Comparison of ENCODE assay signal across 8 mouse cellular contexts in the genomic region with DNA sequence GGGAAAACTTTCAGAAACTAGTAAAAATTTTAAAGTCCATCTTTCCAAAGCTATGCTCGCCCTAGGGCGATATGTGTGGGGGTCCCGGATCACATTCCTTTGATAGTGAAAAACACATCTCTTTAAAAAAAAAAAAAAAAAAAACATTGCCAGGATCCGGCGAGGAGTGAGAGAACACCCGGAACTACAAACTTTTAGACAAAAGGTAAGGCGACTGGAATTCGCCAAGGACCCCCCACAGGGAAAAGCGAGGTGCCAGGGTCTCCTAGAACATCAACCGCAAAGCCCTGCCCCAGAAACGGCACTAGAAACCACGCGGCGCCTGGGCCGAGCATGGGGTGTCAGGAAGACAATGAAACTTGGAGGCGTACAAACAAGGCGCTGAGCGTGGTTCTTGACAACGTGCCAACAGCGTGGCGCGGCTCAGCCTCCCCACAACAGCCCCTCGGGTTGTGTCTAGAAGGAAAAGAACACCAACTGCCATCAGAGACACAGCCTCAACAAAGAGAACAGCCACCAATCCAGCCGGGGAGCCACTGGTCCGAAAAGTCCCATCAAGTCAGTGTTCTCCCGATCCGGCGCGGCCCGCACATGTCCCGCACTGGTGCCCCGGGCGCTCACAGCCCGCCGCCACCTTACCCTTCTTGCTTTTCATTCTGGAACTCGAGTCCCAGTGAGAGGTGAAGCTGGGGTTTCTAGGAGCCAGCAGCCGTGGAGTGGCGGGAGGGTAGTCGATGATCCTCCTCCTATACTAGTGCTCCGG. TPM values are rescaled to one million over a fixed set of nuclear protein-coding genes. Genes with fewer than 3 reads are reported as not detected.
A peak's percentile ranks its signal among the peaks of the same experiment; 100 is the strongest.
DNase-seq lines count a peak whose midpoint lies in the region; ATAC-seq and TF ChIP-seq lines count a peak whose summit lies in the region.

No protein-coding gene starts in this region.

- H3K4me3 ChIP-seq in hindbrain, postnatal 0 days (ENCODE audit: low read length) = peak overlapping the region; percentile 67
- H3K4me3 ChIP-seq in liver, embryonic 16.5 days (ENCODE audit: low read depth, low read length) = peak overlapping the region; percentile 70
- H3K4me3 ChIP-seq in neural tube, embryonic 12.5 days = peak overlapping the region; percentile 57

- peak overlapping the region; percentile 57 for H3K9ac ChIP-seq in hindbrain, postnatal 0 days (replicated peaks; ENCODE audit: low read length)
- peak overlapping the region; percentile 66 for H3K9ac ChIP-seq in liver, embryonic 16.5 days (ENCODE audit: low read depth, low read length)
- peak overlapping the region; percentile 71 for H3K9ac ChIP-seq in neural tube, embryonic 12.5 days

- no peaks in the 10 kb centered on the region for H3K36me3 ChIP-seq in hindbrain, postnatal 0 days (ENCODE audit: insufficient read depth, low read length)
- H3K36me3 ChIP-seq in liver, embryonic 16.5 days (ENCODE audit: control insufficient read depth, insufficient read depth) = no peaks in the 10 kb centered on the region
- peaks cover 6% of the 10 kb centered on the region; the same call in 1 of the 2 replicates for H3K36me3 ChIP-seq in neural tube, embryonic 12.5 days

- ATAC-seq in hindbrain, postnatal 0 days = peak; percentile 14
- ATAC-seq in liver, embryonic 16.5 days (ENCODE audit: low read depth) = 0 out of 2 replicates have a peak, but pooled peaks have one; percentile 2
- peak; percentile 23 for ATAC-seq in neural tube, embryonic 12.5 days (ENCODE audit: low FRiP score, low read depth)

- H3K27me3 ChIP-seq in hindbrain, postnatal 0 days (ENCODE audit: insufficient read depth, low read length) = no peaks in the 10 kb centered on the region; the same call in 1 of the 2 replicates
- peaks cover 31% of the 10 kb centered on the region for H3K27me3 ChIP-seq in liver, embryonic 16.5 days (ENCODE audit: control insufficient read depth, insufficient read depth, low read depth, low read length)
- H3K27me3 ChIP-seq in neural tube, embryonic 12.5 days (replicated peaks) = no peaks in the 10 kb centered on the region

- no peak for TF ChIP-seq CTCF in hindbrain, postnatal 0 days (IDR thresholded peaks at IDR 0.05; ENCODE audit: low read depth)

- H3K4me2 ChIP-seq in hindbrain, postnatal 0 days (ENCODE audit: low read depth, low read length) = peak overlapping the region; percentile 99
- H3K4me2 ChIP-seq in liver, embryonic 16.5 days (ENCODE audit: low read depth, low read length) = peak overlapping the region; percentile 76
- peak overlapping the region; percentile 93 for H3K4me2 ChIP-seq in neural tube, embryonic 12.5 days (replicated peaks)

- H3K9me3 ChIP-seq in hindbrain, postnatal 0 days (ENCODE audit: low read length) = no peaks in the 10 kb centered on the region
- H3K9me3 ChIP-seq in liver, embryonic 16.5 days (replicated peaks; ENCODE audit: control insufficient read depth, low read length) = no peaks in the 10 kb centered on the region
- H3K9me3 ChIP-seq in neural tube, embryonic 12.5 days = no peaks in the 10 kb centered on the region

- H3K27ac ChIP-seq in hindbrain, postnatal 0 days = peak overlapping the region; percentile 82
- peak overlapping the region; percentile 88 for H3K27ac ChIP-seq in liver, embryonic 16.5 days (ENCODE audit: low read length)
- H3K27ac ChIP-seq in neural tube, embryonic 12.5 days = peak overlapping the region; percentile 80

- H3K4me1 ChIP-seq in hindbrain, postnatal 0 days (ENCODE audit: insufficient read depth, low read length) = peaks cover 8% of the 10 kb centered on the region; the same call in 1 of the 2 replicates
- H3K4me1 ChIP-seq in liver, embryonic 16.5 days (ENCODE audit: control insufficient read depth, low read depth, low read length) = peaks cover 16% of the 10 kb centered on the region
- H3K4me1 ChIP-seq in neural tube, embryonic 12.5 days = peaks cover 37% of the 10 kb centered on the region

- WGBS in hindbrain, postnatal 0 days = under 1% methylated on average over 40 of the region's 40 CpGs
- WGBS in liver, embryonic 16.5 days (ENCODE audit: insufficient replicate concordance) = under 1% methylated on average over 40 of the region's 40 CpGs
- under 1% methylated on average over 40 of the region's 40 CpGs for WGBS in neural tube, embryonic 12.5 days

- DNase-seq in kidney, adult 11 months = peak; percentile 51
- DNase-seq in kidney, adult 18-20 months = no peak
- DNase-seq in c-Kit-positive CD71-positive TER-119-positive erythroid progenitor cells, embryonic 14.5 days (ENCODE audit: low spot score) = peak; percentile 40
- peak; percentile 35 to 40 for DNase-seq in gastrocnemius, adult 8-10 months (ENCODE audit: low spot score in 2 of 2)
- peak; percentile 70 for DNase-seq in hindbrain, postnatal 0 days (ENCODE audit: low spot score)
- DNase-seq in thymus, postnatal 25 days = peak; percentile 69

RNA-seq across cellular contexts. Expression of gene Tgif1, which starts 2.9 kb away (rescaled TPM):
- 1 to 10 TPM; 5.6 to 7.2 (median 5.9) TPM for total RNA-seq in gastrocnemius, adult 8-10 months (2022)
- 12.5 and 12.6 TPM in 2 replicates for total RNA-seq in hindbrain, postnatal 0 days (2014; rRNA removed)
- 8.4 and 9.4 TPM in 2 replicates for polyA plus RNA-seq in hindbrain, postnatal 0 days (2015; fragmentation: Nextera tagmentation; extraction: Ambion mirVana)
- polyA plus RNA-seq in liver, embryonic 16.5 days (2015; fragmentation: Nextera tagmentation; extraction: Ambion mirVana) = 8.9 and 9.0 TPM in 2 replicates
- polyA plus RNA-seq in neural tube, embryonic 12.5 days (2016; fragmentation: Nextera tagmentation; extraction: Ambion mirVana) = 52.7 and 57.2 TPM in 2 replicates
